Mouse (Mus musculus) forebrain, embryonic 12.5 days (tissue): Measurements from ENCODE around the gene Rimbp2. TPM values are rescaled to one million over a fixed set of nuclear protein-coding genes. Genes with fewer than 3 reads are reported as not detected.

Experiments
- ATAC-seq: fragments of 200-750 bp; cut with Nextera tagmentation; 2 replicates; pipeline ENCODE4 v1.8.0; 2017; ENCODE audit warnings: moderate TSS enrichment; ENCODE audit not compliant: low FRiP score
- H3K27ac ChIP-seq: fragments of 300-500 bp; sonication (generic); 2 replicates; pipeline ENCODE4 v1.5.1; 2016; ENCODE audit warnings: mild to moderate bottlenecking
- H3K27me3 ChIP-seq: fragments of 300-500 bp; sonication (generic); 2 replicates; pipeline ENCODE4 v1.6.1; 2016; ENCODE audit warnings: mild to moderate bottlenecking
- H3K36me3 ChIP-seq: fragments of 300-500 bp; sonication (generic); replicated peaks from 2 replicates; pipeline ENCODE4 v1.6.1; 2016; ENCODE audit warnings: mild to moderate bottlenecking
- H3K4me1 ChIP-seq: fragments of 300-500 bp; sonication (generic); 2 replicates; pipeline ENCODE4 v1.6.1; 2016
- H3K4me2 ChIP-seq: fragments of 300-500 bp; sonication (generic); 2 replicates; pipeline ENCODE4 v1.6.1; 2016; ENCODE audit warnings: mild to moderate bottlenecking, moderate library complexity
- H3K4me3 ChIP-seq: fragments of 300-500 bp; sonication (generic); replicated peaks from 2 replicates; pipeline ENCODE4 v1.5.1; 2016; ENCODE audit warnings: mild to moderate bottlenecking
- H3K9ac ChIP-seq: fragments of 300-500 bp; sonication (generic); 2 replicates; pipeline ENCODE4 v1.6.1; 2016; ENCODE audit warnings: mild to moderate bottlenecking
- H3K9me3 ChIP-seq: fragments of 300-500 bp; sonication (generic); 2 replicates; pipeline ENCODE4 v1.6.1; 2016
- WGBS: fragments of 180-500 bp; shearing (Covaris S2); methylation state at CpG from one replicate; pipeline ENCODE4 v1.1.7; 2016; 5-methylcytosine and 5-hydroxymethylcytosine counted together
- polyA plus RNA-seq: library from polyadenylated mRNA; unstranded; fragments of >200 nt; fragmentation: Nextera tagmentation; extraction: Ambion mirVana; gene quantifications from 2 replicates; pipeline ENCODE4 v1.2.1, GENCODE M21; 2016

Gene Rimbp2
- polyA plus RNA-seq, 1 experiment from 2014 or later = 1.3 TPM

GRCm38 (mm10) chr5:128920112-128920511 is 33.2 kb downstream of the Rimbp2 start:
- 0 out of 2 replicates have a peak, but pooled peaks cover 7% of the 10 kb centered on the region for H3K27me3 ChIP-seq
- no peaks in the 10 kb centered on the region for H3K36me3 ChIP-seq
- no peak overlapping the region for H3K27ac ChIP-seq
- 0 out of 2 replicates have a peak, but pooled peaks cover 3% of the 10 kb centered on the region for H3K9me3 ChIP-seq
- H3K4me3 ChIP-seq = no peak overlapping the region
- 32% methylated on average over 5 of the region's 5 CpGs for WGBS
- no peak overlapping the region for H3K9ac ChIP-seq
- peaks cover 18% of the 10 kb centered on the region; the same call in 1 of the 2 replicates for H3K4me1 ChIP-seq
- no peak overlapping the region for H3K4me2 ChIP-seq
- ATAC-seq = no peak

GRCm38 (mm10) chr5:128917116-128917959 is 35.9 kb downstream of the Rimbp2 start:
- ATAC-seq = no peak
- Histone ChIP-seq H3K27me3 (0 out of 2 replicates have a peak, but pooled peaks cover 3% of the 10 kb centered on the region), H3K9ac (no peak overlapping the region), H3K9me3 (0 out of 2 replicates have a peak, but pooled peaks cover 3% of the 10 kb centered on the region), H3K36me3 (no peaks in the 10 kb centered on the region), H3K4me1 (peaks cover 18% of the 10 kb centered on the region; the same call in 1 of the 2 replicates), H3K4me3 (no peak overlapping the region), H3K4me2 (no peak overlapping the region), H3K27ac (no peak overlapping the region)
- WGBS = 18% methylated on average over 10 of the region's 10 CpGs

GRCm38 (mm10) chr5:128913820-128914219 is 39.5 kb downstream of the Rimbp2 start:
- no peak overlapping the region for H3K4me2 ChIP-seq
- H3K4me3 ChIP-seq = no peak overlapping the region
- H3K36me3 ChIP-seq = no peaks in the 10 kb centered on the region
- 0 out of 2 replicates have a peak, but pooled peaks cover 3% of the 10 kb centered on the region for H3K9me3 ChIP-seq
- peaks cover 13% of the 10 kb centered on the region; the same call in 1 of the 2 replicates for H3K4me1 ChIP-seq
- ATAC-seq = no peak
- no peak overlapping the region for H3K9ac ChIP-seq
- 82% methylated on average over 3 of the region's 3 CpGs for WGBS
- H3K27ac ChIP-seq = no peak overlapping the region
- H3K27me3 ChIP-seq = no peaks in the 10 kb centered on the region

- Histone ChIP-seq H3K4me2 (no peak overlapping the region), H3K27me3 (no peaks in the 10 kb centered on the region), H3K27ac (no peak overlapping the region), H3K36me3 (no peaks in the 10 kb centered on the region), H3K4me3 (no peak overlapping the region), H3K9me3 (0 out of 2 replicates have a peak, but pooled peaks cover 3% of the 10 kb centered on the region), H3K9ac (no peak overlapping the region), H3K4me1 (peaks cover 7% of the 10 kb centered on the region; the same call in 1 of the 2 replicates)
- 96% methylated on average over 3 of the region's 3 CpGs for WGBS
- no peak for ATAC-seq
Observed at GRCm38 (mm10) chr5:128912374-128912773, 40.9 kb downstream of the Rimbp2 start.

- Histone ChIP-seq H3K4me1 (0 out of 2 replicates have a peak, but pooled peaks cover 4% of the 10 kb centered on the region), H3K4me3 (no peak overlapping the region), H3K36me3 (no peaks in the 10 kb centered on the region), H3K9me3 (0 out of 2 replicates have a peak, but pooled peaks cover 3% of the 10 kb centered on the region), H3K27ac (no peak overlapping the region), H3K9ac (no peak overlapping the region), H3K4me2 (no peak overlapping the region), H3K27me3 (no peaks in the 10 kb centered on the region)
- no peak for ATAC-seq
- 83% methylated on average over 8 of the region's 9 CpGs for WGBS
Observed at GRCm38 (mm10) chr5:128911593-128911992, 41.7 kb downstream of the Rimbp2 start.

DNA sequence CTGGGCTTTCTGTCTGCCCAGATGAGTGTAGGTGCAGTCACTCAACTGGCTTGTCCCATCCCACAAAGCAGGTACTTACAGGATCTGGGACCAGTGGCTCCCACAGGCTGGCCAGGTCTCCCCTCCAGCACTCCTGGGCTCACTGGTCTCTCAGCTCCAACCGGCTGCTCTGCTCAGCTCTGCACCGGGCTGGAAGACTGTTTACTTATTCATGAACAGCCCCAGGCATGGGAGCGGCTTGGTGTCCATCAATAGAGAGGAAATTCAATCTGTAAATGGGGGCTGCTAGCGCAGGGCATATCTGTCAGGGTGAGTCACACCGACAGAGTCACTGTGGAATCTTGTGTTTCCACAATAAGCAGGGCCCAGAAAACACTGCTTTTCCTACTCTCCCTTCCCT is 49.2 kb downstream of the Rimbp2 start:
- peak; percentile 20; the same call in 1 of the 2 replicates for ATAC-seq
- WGBS = 34% methylated on average over 5 of the region's 5 CpGs
- Histone ChIP-seq H3K4me2 (no peak overlapping the region), H3K9me3 (no peaks in the 10 kb centered on the region), H3K36me3 (no peaks in the 10 kb centered on the region), H3K4me1 (peaks cover 20% of the 10 kb centered on the region), H3K4me3 (no peak overlapping the region), H3K27me3 (no peaks in the 10 kb centered on the region), H3K9ac (no peak overlapping the region), H3K27ac (no peak overlapping the region)

DNA sequence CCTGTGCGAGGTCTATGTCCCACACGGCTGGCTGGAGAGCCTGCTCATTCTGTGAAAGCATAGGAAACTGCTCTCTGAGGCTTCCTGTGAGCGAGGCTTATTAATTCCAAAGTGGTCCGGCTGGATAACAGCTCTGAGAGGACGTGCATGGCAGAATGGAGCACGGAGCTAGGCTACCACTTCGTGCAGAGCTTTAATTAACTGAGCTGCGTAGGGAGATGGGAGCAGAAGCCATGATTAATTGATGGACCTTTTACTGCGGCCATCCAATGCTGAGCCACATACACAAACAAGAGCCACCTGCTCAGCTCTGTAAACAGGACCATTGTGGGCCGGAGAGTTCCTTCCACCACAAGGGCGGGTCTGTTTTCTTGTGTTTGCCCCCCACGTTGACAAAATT is 50.2 kb downstream of the Rimbp2 start:
- Histone ChIP-seq H3K27ac (no peak overlapping the region; the same call in 1 of the 2 replicates), H3K9ac (no peak overlapping the region), H3K4me3 (no peak overlapping the region), H3K4me2 (no peak overlapping the region), H3K4me1 (peaks cover 20% of the 10 kb centered on the region), H3K9me3 (no peaks in the 10 kb centered on the region), H3K36me3 (no peaks in the 10 kb centered on the region), H3K27me3 (no peaks in the 10 kb centered on the region)
- no peak for ATAC-seq
- WGBS = 59% methylated on average over 12 of the region's 12 CpGs

DNA sequence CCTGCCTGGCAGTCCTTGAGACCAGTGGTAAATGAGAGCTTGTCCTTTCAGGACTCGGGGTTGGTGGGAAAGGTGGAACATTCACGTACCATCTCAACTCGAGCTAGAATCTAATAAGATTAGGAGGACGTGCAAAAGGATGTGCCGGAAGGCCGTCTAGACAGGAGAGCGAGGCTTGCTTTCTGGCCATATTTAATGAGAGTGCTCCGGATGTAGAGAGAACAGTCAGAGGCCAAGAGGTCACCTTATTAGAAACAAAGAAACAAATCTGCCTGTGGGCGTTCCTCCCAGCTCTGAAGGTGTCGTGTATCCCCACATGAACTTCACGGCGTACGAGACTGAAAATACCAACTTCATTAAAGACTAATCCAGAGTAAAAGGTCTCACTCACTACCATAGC is 53.3 kb downstream of the Rimbp2 start:
- 56% methylated on average over 13 of the region's 13 CpGs for WGBS
- H3K9me3 ChIP-seq = no peaks in the 10 kb centered on the region
- peaks cover 17% of the 10 kb centered on the region for H3K4me1 ChIP-seq
- H3K4me2 ChIP-seq = no peak overlapping the region
- no peaks in the 10 kb centered on the region for H3K27me3 ChIP-seq
- ATAC-seq = no peak
- no peak overlapping the region for H3K4me3 ChIP-seq
- no peak overlapping the region for H3K27ac ChIP-seq
- no peak overlapping the region for H3K9ac ChIP-seq
- H3K36me3 ChIP-seq = no peaks in the 10 kb centered on the region

DNA sequence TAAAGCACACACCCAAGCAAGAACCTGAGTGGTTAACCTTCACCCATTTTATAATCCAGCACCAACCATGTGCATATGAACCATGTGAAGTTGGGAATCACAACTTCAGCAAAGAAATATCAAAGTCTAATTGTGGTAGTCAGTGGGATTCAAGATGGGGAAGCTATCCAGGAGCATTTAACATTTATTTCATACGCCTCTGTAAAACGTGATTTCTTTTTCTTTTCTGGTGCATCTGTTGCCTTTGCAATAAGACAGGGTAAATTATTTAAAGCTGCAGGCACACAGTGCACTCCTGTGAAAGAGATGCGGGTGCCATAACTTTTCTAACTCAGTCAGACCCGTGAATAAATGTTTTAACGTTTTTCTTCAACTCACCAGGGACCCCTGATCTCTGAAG is 58.4 kb downstream of the Rimbp2 start:
- no peak for ATAC-seq
- WGBS = 83% methylated on average over 5 of the region's 5 CpGs

DNA sequence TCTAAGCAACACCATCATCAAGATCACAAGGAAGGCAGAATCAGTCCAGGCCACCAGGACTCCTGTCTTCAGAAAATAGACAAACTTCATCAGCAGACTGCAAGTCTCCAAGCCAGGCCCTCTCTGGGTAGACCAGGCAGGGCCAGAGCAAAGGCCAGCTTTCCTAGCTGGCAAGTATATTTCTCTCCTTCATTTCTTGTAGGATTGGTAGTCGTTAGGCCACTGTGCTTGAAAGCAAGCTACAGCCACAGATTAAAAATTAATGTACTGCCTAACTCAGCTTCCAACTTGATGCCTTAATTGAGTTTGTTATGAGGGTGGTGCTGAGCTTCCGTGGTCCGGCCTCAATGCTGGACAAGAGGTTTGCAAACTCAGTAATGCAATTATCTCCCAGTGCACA is 65.7 kb downstream of the Rimbp2 start:
- 65% methylated on average over 3 of the region's 3 CpGs for WGBS
- no peak for ATAC-seq
- Histone ChIP-seq H3K36me3 (no peaks in the 10 kb centered on the region), H3K9me3 (no peaks in the 10 kb centered on the region), H3K27me3 (no peaks in the 10 kb centered on the region), H3K4me2 (no peak overlapping the region), H3K27ac (no peak overlapping the region), H3K4me3 (no peak overlapping the region), H3K4me1 (no peaks in the 10 kb centered on the region), H3K9ac (no peak overlapping the region)

More for the DNA sequence above, 58.4 kb downstream of the Rimbp2 start:
- Histone ChIP-seq H3K9ac (no peak overlapping the region), H3K27ac (no peak overlapping the region), H3K36me3 (no peaks in the 10 kb centered on the region), H3K4me1 (no peaks in the 10 kb centered on the region), H3K27me3 (no peaks in the 10 kb centered on the region), H3K4me2 (no peak overlapping the region), H3K9me3 (no peaks in the 10 kb centered on the region), H3K4me3 (no peak overlapping the region)

- H3K4me1 ChIP-seq = no peaks in the 10 kb centered on the region
- 84% methylated on average over 5 of the region's 5 CpGs for WGBS
- no peaks in the 10 kb centered on the region for H3K36me3 ChIP-seq
- no peak overlapping the region for H3K27ac ChIP-seq
- H3K27me3 ChIP-seq = no peaks in the 10 kb centered on the region
- H3K9ac ChIP-seq = no peak overlapping the region
- no peaks in the 10 kb centered on the region for H3K9me3 ChIP-seq
- no peak for ATAC-seq
- no peak overlapping the region for H3K4me2 ChIP-seq
- H3K4me3 ChIP-seq = no peak overlapping the region
Observed at GRCm38 (mm10) chr5:128884320-128884719, 69.0 kb downstream of the Rimbp2 start.

GRCm38 (mm10) chr5:128879092-128879491 is 74.2 kb downstream of the Rimbp2 start:
- Histone ChIP-seq H3K9me3 (no peaks in the 10 kb centered on the region), H3K9ac (no peak overlapping the region), H3K4me2 (no peak overlapping the region), H3K27ac (no peak overlapping the region), H3K36me3 (no peaks in the 10 kb centered on the region), H3K27me3 (peaks cover 5% of the 10 kb centered on the region; the same call in 1 of the 2 replicates), H3K4me3 (no peak overlapping the region), H3K4me1 (peaks cover 8% of the 10 kb centered on the region; the same call in 1 of the 2 replicates)
- WGBS = 38% methylated on average over 3 of the region's 3 CpGs
- no peak for ATAC-seq
